Mouse (Mus musculus) yolk sac, embryonic 10.5 days (tissue): ENCODE data around the gene Hist1h2ao.
"Not testable (repeated sequence)": the region's sequence is repeated elsewhere in the genome, so short reads cannot be mapped to it uniquely, and the experiment has no call there.

ENCODE experiments used
- DNase-seq: peaks from one replicate; pipeline ENCODE4 v3.0.0-alpha.2; 2017; ENCODE audit warnings: low spot score

Hist1h2ao gene

DNA sequence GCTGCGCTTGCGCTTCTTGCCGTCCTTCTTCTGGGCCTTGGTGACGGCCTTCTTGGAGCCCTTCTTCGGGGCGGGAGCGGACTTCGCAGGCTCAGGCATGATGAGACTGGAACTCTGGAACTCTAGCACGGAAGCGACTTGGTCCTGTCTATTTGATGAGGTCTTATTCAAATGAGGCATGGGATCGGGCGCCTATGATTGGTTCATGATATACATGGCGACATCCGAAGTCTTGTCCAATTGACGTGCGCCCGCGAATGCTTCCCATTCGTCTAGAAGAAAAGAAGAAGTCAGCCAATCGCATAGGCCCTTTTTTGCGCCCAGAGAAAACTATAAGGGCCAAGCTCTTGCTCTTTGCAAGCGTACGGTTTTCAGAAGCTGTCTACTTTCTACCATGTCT lies at the start of gene Hist1h2ao, which contains the start of gene Hist1h2bq:
TSS of gene Hist1h2ao (plus strand) at position 393 of the 400 bp plus-strand sequence.
TSS of gene Hist1h2bq (minus strand) at position 125 of the 400 bp plus-strand sequence.
- not testable (repeated sequence) for DNase-seq

DNA sequence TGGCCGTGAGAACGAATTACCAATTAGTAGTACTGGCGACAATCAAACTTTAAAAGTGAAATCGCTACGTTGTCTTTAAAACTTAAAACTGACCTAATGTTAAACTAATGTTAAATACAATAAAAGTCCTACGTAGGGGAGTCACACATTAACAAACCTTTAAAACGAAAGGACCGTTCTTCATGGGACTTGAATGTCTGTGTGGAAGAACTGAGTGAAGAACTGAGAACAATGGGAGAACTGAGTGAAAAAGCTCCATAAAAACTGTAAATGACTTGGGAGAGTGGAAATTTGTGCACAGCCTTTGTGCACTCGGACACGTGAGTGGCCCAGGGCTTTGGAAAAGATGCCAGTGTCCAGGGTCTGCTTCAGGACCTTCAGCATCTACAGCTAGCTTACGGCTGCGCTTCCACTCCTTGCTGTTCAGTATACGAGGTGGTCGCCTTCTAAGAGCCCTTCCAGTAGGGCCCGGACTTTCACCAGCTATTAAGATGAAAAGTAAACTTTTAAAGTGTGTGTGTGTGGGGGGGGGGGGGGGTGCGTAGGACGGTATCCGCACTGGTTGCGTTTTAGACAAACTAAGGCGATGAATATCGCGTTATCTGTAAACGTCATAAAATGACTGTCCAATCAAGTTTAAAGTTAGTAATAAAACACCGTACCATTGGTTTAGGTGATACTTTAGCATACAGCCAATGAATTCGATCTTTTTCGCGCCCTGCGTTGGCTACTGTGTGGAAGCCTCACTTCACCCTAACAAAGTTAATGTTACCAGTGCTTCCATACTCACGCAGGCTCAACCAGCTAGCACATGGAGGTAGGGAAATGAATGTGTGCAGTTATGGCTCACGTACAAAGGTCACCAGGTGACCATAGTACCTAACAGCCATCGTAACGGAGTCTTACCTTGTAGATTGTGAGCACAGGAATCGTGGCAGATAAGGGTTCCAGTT lies 31.2 kb upstream of the Hist1h2ao start:
- peak; percentile 85 for DNase-seq

DNA sequence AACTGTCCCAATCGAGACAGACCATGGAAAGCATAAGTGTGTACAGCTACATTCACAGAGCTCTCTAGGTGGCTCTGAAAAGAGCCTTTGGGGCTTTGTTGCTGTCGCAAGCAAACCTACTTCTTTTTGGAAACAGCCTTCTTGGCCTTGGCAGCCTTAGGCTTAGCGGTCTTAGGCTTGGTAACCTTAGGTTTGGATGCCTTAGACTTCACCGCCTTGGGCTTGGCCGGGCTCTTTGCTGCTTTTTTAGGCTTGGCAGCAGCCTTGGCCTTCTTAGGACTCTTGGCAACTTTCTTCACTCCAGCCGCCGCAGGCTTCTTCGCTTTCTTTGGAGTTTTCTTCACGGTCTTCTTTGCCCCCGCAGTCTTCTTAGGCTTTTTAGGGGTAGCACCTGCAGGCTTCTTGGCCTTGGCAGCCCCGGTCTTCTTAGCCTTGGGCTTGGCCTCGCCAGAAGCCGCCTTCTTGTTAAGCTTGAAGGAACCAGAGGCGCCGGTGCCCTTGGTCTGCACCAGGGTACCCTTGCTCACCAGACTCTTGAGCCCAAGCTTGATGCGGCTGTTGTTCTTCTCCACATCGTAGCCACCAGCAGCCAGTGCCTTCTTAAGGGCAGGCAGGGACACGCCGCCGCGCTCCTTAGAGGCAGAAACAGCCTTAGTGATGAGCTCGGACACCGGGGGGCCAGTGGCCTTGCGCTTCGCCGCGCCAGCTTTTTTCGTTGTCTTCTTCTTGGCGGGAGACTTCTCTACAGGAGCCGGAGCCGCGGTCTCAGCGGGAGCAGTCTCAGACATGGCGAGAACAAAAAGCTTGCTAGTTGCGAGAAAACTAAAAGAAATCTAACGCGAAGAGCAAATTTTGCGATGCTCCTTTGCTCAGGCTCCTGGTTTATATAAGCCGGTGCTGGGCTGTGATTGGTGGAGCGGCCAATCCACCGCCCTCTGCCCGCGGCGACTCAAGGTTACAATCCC lies 30.2 kb upstream of the Hist1h2ao start, which contains the start of gene Hist1h1b:
TSS of gene Hist1h1b (minus strand) at position 859 of the 965 bp plus-strand sequence.
- DNase-seq, result peak; percentile 90

DNA sequence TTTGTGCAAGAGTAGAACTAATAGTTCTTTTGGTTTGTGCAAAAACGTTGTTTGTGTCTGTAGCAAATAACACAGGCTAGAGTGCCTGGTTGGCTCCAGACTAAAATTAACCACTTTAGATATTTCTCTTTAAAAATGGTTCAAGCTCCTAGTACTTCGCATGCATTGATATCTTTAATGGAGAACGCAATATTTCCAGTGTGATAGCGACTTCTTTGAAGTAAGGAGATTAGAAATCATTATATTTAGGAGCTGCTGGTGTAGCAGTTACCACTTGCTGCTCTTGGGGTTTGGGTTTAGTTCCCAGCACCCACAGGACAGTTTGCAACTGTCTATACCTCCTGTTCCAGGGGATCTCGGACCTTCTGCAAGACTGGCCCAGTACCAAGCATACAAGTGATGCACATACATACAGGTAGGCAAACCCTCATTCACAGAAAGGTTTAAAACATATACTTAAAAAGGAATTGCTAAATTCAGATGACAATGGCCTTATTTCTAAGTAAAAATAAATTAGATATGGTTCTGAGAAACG lies 29.2 kb upstream of the Hist1h2ao start:
- DNase-seq, result no peak

DNA sequence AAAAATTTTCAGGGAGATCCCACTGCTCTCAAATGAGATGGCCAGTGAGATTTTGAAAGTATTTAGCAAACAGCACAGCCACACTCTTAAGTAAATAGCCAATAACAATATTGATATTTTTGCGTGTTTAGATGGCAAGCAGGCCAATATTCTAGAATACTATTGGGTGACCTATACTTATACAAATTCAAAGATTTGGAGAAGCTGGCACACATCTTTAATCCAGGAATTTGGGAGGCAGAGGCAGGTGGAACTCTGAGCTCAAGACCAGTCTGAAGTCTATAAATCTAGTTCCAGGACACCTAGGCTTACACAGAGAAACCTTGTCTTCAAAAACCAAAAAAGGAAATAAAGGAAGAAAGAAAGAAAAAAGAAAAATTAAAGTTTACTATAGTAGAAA lies 28.6 kb upstream of the Hist1h2ao start:
- DNase-seq, result no peak

DNA sequence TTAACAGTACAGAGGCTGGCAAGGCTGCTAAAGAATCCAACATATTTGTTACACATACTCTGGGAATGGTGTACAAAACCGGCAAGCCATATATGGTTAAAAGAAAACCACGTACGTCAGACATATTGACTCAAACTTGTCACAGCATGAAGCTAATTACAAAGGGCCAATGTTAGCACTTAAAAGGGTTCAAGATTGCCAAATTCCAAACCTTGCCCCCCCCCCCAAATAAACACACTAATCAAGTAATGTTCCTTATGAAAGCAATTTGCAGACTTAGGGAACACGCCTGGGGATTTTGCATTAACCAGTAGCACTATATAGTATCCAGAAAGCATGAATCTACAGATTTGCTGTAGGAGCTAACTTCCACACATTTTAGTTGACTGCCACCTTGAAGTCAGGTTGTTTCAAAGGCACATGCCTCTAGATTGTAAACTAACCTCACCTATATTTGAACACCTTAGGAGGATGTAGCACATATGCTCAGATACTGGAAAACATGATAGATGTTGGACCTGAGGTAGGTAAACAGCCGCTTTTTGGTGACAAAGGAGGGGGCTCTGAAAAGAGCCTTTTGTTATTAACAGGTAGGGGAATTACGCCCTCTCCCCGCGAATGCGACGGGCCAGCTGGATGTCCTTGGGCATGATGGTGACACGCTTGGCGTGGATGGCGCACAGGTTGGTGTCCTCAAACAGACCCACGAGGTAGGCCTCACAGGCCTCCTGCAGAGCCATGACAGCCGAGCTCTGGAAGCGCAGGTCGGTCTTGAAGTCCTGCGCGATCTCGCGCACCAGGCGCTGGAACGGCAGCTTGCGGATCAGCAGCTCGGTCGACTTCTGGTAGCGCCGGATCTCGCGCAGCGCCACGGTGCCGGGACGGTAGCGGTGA lies 27.7 kb upstream of the Hist1h2ao start:
- peak; percentile 71 for DNase-seq

DNA sequence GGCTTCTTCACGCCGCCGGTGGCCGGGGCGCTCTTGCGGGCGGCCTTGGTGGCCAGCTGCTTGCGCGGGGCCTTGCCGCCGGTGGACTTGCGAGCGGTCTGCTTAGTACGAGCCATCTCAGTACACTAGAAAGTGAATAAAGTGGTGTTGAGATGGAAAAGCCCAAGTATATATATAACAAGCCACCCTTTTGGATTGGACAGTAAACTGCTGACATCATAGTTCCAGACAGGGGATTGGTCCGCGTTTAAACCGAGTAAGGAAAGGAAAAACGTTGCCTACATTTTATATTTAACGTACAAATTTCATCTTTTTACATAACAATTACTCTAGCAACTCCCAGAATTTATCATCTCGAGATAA lies 27.0 kb upstream of the Hist1h2ao start, which contains the start of gene Hist1h3i:
TSS of gene Hist1h3i (minus strand) at position 116 of the 363 bp plus-strand sequence.
- peak; percentile 89 for DNase-seq

DNA sequence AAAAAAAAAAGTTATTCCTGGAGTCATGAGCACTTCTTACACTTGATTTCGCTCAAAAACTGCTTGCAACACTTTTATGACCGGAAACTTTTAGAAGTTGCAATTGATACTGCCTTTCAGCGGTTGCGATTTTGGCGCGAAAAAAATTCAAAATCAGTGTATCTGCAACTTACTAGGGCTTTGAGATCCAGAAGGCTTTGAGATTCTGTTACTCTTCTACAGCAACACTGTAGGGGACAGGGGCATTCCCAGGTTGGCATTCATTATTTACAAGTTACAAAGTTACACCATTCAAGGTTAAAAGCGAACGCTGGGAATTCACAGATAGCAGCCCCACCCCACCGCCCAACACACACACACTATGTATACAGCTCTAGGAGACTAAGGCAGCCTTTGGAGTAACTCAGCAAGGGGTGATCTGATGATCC lies 26.5 kb upstream of the Hist1h2ao start:
- DNase-seq, result peak; percentile 73

DNA sequence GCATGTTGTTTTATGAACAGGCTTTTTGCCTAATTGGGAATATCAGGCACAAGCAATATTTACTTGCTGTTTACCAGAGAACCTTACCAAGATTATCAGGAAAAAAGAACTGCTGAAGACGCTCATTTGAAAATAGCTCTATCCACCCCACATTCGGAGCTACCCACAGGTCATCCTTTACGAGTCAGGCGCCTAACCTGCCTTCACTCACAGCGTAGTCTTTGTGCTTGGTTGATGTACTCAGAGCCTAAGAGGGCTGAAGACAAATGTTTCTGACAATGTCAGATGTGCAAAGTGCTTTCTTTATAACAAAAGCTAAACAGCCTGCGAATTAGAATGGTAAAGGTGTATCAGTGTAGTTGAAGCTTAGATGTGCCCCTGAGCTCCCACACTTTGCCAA lies 26.0 kb upstream of the Hist1h2ao start:
- DNase-seq, result peak; percentile 11

DNA sequence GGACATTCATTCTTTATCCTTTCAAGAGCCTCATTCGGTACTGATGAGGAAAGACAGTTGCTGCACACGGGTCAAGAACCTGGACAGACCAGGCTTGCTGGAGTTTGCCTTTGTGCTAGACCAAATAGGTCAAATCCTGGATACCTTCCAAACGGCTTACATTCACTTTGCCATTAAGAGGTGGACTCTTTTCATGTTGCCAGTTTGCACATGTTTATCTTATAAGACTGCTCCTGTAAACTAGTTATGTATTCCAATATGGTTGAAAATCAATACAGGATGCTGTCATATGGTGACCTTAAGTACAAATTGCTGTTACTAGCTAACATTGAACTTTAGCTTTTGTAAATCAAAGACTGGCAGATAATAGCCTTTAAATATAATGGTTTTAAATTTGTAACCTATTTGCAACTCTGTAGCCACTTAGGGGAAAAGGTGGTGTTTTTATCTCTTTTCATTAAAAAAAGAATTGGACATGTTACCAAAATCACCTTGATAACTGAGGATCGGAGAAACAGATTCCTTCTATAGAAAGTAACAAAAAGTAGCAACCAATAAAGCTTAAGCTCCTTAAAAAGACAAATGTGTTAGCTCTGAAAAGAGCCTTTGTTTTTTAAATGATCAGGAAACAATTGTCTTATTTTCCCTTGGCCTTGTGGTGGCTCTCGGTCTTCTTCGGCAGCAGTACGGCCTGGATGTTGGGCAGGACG lies 23.9 kb upstream of the Hist1h2ao start:
- peak; percentile 53 for DNase-seq

DNA sequence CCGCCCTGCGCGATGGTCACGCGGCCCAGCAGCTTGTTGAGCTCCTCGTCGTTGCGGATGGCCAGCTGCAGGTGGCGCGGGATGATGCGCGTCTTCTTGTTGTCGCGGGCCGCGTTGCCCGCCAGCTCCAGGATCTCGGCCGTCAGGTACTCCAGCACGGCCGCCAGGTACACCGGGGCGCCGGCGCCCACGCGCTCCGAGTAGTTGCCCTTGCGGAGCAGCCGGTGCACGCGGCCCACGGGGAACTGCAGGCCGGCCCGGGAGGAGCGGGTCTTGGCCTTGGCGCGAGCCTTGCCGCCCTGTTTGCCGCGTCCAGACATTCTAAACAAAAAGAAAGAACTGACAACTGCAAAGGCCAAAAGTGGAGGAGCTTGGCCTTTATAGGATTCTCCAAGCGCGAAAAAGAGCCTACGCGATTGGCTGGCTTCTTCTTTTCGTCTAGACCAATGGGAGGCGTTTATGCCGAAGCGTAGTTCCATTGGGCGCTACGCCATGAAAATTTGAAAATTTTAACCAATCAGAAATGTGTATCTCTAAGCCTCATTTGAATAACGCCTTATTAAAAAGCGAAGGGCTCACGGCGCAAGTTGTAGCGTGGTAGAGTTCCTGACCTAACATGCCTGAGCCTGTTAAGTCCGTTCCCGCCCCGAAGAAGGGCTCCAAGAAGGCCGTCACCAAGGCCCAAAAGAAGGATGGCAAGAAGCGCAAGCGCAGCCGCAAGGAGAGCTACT lies 23.2 kb upstream of the Hist1h2ao start, which contains the start of the genes Hist1h2an and Hist1h2bp:
TSS of gene Hist1h2an (minus strand) at position 320 of the 731 bp plus-strand sequence.
TSS of gene Hist1h2bp (plus strand) at position 563 of the 731 bp plus-strand sequence.
- peak; percentile 96 for DNase-seq

DNA sequence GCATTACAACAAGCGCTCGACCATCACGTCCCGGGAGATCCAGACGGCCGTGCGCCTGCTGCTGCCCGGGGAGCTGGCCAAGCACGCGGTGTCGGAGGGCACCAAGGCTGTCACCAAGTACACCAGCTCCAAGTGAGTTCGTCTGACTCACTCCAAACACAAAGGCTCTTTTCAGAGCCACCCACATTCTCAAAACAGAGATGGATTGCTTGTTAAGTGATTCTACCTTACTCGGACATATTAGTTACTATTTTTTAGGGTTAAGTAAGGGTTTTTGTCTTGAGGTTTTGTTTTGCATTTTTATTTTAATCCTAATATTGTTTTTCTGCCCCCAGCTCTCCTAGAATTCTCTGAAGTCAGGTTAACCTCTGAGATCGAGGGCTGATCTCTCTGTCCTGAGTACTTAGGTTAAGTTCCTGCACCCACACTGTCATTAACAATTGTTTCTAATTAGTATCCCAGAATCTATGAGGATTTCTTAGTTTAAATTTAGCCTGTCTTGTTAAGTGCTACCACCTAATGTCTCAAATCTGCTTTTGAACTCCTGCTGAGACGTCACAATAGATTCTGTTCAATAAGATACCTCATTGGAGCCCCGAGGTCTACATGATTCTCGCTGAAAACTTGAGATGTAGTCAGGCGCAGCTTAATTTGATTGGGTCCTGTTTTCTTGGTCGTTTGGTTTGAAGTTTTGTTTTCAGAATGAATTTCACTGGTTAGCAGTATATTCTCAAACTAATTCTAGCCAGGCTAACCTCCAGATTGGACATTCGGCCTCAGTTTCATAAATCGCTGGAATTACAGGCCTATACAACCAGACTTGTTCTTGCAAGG lies 22.3 kb upstream of the Hist1h2ao start:
- peak; percentile 26 for DNase-seq

DNA sequence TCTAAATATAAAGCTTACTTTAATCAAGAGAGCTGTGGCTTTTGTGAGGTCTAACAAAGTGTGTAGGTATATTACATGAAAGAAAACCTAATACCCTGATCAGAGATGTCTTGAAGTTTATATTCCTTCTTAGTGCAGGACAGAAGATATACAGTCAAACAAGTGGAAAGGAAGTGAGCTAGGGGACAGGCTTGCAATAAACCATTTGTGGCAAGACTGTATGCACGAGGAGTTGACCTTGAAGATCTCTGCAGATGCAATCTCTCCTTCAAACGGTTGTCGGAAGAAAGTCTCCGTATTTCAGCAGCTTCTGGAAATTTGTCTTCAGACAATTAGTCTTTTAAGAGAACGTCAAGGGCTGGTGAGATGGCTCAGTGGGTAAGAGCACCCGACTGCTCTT lies 20.3 kb upstream of the Hist1h2ao start:
- DNase-seq, result no peak

DNA sequence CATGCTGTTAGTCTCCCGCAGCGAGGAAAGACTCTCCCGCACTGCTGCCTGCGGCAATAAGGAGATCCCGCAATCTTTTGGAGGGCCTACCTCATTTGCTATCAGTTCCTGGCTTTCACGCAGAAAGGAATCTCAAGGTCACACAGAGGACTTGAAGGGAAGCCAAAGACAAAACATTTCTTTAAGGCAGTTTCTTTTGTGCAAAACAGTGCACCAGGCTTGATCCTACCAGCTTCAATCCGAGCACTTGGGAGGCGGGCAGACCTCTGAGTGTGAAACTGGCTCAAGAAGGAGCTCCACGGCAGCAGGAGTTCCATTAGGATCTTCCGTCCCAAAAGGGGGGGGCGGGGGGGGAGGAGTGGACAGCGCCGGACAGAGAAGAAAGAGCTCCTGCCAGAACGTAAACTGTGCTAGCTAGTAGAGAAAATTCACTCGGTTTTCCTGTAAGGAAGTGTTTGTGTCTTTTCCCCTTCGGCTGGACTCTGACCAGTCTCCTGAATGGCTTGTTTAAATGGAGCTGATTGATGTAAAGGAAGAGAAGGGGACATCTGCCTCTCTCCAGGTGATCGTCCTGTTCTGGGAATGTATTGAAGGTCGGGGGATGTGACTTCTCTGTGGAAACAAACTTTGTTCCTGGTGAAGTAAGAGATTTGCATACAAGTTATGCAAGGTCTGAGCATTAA lies 19.5 kb upstream of the Hist1h2ao start:
- DNase-seq, result peak; percentile 58

DNA sequence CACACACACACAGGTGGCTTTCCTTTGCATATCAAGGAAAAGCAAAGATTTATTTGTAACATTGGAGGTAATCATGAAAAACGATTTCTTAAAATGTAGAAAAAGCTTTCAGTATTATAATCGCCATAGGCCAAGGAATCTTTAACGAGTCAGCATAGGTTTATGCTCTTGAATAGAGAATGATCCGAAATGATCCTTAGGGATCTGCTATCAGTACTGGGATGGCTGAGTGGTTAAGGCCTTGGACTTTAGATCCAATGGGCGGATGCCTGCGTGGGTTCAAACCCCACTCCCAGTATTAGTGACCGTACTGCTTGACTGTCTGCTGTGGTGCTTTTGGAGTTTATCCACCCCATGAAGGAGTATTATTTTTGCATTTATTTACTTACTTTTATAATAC lies 14.7 kb upstream of the Hist1h2ao start:
- no peak for DNase-seq

DNA sequence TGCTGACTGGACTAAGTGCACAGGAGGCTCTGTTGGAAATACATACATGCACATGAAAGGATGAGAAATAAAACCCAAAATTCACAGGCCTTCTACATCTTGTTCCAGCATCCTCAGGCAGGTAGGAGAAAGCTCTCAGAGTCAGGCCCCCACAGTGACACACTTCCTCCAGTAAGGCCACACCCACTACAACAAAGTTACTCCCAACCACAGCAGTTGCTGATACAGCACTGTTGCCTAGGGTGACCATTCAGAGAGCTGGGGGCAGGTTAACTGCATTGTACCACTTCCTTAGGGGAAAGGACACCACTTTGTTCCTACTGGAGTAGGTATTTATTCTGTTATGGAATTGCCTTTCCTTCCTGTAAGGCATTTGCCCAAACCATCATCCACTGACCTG lies 13.1 kb upstream of the Hist1h2ao start:
- DNase-seq, result not testable (repeated sequence)

DNA sequence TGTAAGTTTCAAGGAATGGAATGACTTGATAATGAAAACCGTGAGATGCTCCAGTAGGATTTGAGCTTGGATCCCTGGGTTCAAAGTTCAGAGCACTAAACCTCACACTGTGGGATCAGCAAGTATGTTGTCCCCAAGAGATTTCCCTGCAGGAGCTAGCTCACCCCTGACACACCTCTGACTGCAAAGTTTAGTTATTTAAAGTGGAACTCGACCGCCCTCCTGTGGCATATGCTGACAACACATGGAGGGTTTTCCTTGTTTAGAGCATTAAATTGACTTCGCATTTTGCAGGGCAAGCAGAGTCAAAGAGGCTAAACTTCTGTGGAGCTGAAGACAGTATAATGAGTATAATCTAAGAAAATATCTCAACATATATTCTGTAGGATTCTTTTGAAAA lies 7.2 kb upstream of the Hist1h2ao start:
- DNase-seq, result not testable (repeated sequence)

DNA sequence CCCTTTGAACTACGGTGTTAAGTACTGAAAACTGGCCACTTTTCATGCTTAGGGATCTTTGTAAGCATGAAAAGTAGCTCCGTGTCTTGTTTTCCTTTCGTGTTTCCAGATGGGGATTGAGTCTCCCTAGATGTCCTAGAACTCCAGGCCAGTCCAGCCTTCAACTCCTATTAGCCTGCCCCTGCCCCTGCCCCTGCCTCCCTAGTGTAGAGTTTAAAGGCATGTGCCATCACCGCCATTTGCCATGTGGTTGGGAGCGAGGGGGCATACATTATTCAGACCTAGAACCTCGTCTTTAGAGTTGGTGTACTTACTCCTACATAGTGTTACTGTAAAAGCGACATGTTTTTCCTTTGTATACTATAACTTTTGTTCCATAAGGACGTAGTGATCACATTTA lies 809 bp downstream of the Hist1h2ao start:
- not testable (repeated sequence) for DNase-seq
